Mouse (Mus musculus): ENCODE measurements around the gene Fam25c. TPM values are rescaled to one million over a fixed set of nuclear protein-coding genes. Genes with fewer than 3 reads are reported as not detected.

Gene Fam25c
- polyA plus RNA-seq, 1 experiment from 2014 or later = not detected

DNA sequence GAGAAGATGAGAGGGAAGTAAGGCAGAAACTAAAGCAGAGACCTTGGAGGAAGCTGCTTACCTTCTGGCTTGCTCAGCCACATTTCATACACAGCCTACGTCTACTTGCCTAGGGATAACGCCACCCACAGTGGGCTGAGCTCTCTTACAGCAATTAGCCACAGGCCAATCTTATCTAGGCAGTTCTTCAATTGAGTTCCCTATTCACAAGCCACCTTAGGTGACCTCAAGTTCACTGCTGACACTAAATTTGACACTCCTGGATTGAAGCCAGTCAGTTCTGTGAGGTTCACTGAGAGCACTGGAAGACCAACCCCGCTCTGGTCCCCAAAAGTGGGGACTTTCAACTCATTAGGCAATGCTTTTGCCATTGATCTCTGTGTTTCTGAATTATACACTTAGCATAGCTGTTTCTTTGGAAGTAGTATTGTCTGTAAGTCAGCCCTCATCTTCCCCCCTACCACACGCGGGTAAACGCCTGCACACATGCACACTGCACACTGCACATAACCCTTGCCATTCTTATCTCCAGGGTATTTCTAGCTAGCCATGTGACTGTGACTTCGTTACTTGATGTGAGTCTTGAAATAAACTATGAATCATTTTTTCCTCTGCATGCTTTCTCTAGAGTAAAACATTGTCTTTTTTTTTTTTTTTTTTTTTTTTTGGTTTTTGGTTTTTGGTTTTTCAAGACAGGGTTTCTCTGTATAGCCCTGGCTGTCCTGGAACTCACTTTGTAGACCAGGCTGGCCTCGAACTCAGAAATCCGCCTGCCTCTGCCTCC, 27.9 kb upstream of the Fam25c start:
- 93% methylated on average over 9 of the region's 9 CpGs for WGBS
- no peak overlapping the region for H3K4me2 ChIP-seq (ENCODE audit: low read length)

DNA sequence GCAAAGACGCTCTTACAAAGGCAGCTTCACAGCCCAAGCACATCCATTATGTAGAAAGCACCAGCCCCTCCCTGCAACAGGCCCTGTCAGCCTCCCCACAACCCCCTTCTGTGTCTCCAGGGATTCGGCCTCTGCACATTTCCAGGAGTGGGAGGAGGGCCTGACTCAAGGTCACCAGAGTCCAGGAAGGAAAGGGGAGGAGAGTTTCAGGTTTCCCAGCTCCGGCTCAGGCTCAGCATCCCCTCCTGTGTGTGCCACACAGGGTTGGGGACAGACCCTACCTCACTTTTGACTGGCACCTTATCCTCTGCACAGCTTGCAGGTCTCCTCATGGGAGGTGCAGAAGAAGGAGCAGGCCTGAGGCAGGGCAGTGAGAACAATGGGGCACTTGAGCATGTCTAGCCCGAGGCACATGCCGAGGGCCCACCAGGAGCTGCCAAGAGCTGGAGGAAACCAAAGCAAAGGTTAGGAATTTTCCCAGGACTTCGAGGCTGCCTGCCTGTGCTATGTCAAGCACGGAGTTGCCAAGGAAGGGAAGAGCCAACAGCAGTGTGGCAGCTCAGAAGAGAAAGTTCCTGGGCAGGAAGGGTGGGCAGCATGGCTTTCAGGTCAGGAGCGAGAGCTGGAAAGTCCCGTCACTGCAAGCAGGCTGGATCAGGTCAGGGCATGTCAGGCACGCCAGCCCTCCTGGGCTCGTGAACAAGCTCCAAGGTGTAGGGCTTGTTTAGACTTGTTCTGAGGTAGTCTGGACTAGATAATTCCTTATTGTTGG, 23.5 kb upstream of the Fam25c start:
- Histone ChIP-seq H3K4me2 (ENCODE audit: low read length) (peak overlapping the region; percentile 6; the same call in 1 of the 2 replicates), H3K4me3 (ENCODE audit: low read depth, low read length) (no peak overlapping the region), H3K27ac (ENCODE audit: low read depth) (peak overlapping the region; percentile 59), H3K9me3 (ENCODE audit: control insufficient read depth, low read length) (no peaks in the 10 kb centered on the region), H3K36me3 (ENCODE audit: control insufficient read depth, insufficient read depth, low read length) (no peaks in the 10 kb centered on the region), H3K9ac (ENCODE audit: low read length) (no peak overlapping the region), H3K27me3 (replicated peaks; ENCODE audit: control insufficient read depth, insufficient read depth, low read length) (no peaks in the 10 kb centered on the region), H3K4me1 (replicated peaks; ENCODE audit: control insufficient read depth, insufficient read depth, low read length) (peaks cover 22% of the 10 kb centered on the region)
- ATAC-seq (replicated peaks; ENCODE audit: low FRiP score, low TSS enrichment, low read depth) (peak; percentile 29), DNase-seq (ENCODE audit: low spot score) (no peak)
- 29% methylated on average over 11 of the region's 11 CpGs for WGBS

More for the DNA sequence above, 27.9 kb upstream of the Fam25c start:
- H3K36me3 ChIP-seq (ENCODE audit: control insufficient read depth, insufficient read depth, low read length) = no peaks in the 10 kb centered on the region
- H3K4me1 ChIP-seq (replicated peaks; ENCODE audit: control insufficient read depth, insufficient read depth, low read length) = peaks cover 10% of the 10 kb centered on the region
- H3K9ac ChIP-seq (ENCODE audit: low read length) = no peak overlapping the region
- no peak overlapping the region for H3K27ac ChIP-seq (ENCODE audit: low read depth)
- no peaks in the 10 kb centered on the region for H3K27me3 ChIP-seq (replicated peaks; ENCODE audit: control insufficient read depth, insufficient read depth, low read length)
- H3K9me3 ChIP-seq (ENCODE audit: control insufficient read depth, low read length) = no peaks in the 10 kb centered on the region
- DNase-seq (ENCODE audit: low spot score) = no peak
- no peak for ATAC-seq (replicated peaks; ENCODE audit: low FRiP score, low TSS enrichment, low read depth)
- no peak overlapping the region for H3K4me3 ChIP-seq (ENCODE audit: low read depth, low read length)

DNA sequence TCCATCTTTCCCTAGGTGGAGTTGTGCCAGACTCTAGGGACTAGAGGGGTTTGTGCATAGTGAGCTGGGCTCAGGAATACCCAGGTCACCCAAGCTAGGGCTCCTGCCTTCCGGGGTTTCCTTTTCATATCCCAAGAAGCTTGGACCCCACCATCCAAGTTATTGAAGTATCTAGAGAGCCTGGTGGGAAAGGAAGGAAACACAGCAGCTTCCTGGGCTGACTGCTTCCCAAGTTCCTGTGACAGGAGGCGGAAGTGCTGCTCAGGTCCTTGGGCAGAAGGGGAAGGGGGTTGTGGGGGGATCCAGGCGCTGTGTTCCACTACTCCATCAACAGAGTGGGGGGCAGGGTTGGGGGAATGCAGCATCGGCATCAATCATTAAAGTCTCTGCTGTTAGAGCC, 21.9 kb upstream of the Fam25c start:
- Histone ChIP-seq H3K9me3 (ENCODE audit: control insufficient read depth, low read length) (no peaks in the 10 kb centered on the region), H3K9ac (ENCODE audit: low read length) (no peak overlapping the region), H3K27me3 (replicated peaks; ENCODE audit: control insufficient read depth, insufficient read depth, low read length) (no peaks in the 10 kb centered on the region), H3K4me3 (ENCODE audit: low read depth, low read length) (no peak overlapping the region), H3K27ac (ENCODE audit: low read depth) (no peak overlapping the region), H3K4me2 (ENCODE audit: low read length) (peak overlapping the region; percentile 18; the same call in 1 of the 2 replicates), H3K36me3 (ENCODE audit: control insufficient read depth, insufficient read depth, low read length) (no peaks in the 10 kb centered on the region), H3K4me1 (replicated peaks; ENCODE audit: control insufficient read depth, insufficient read depth, low read length) (peaks cover 22% of the 10 kb centered on the region)
- ATAC-seq (replicated peaks; ENCODE audit: low FRiP score, low TSS enrichment, low read depth) (no peak), DNase-seq (ENCODE audit: low spot score) (no peak)
- 57% methylated on average over 4 of the region's 4 CpGs for WGBS

DNA sequence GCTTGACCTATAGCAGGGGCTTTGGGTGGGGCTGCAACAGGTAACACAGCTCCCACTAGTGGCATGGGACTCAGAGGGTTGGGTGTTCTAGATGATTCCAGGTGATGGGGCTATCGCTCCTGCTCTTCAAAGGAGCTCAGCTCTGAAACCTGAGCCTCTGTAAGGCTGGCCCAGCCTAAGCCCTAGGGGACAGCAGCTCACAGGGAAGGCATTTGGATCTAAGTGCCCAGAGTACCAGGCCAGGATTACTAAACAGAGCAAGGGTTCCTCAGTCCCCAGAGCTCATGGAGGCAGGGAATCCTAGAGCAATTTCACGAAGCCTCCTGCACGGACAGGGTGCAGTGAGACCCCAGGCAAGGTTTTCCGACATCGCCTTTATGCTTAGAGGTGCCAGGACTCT, 20.7 kb upstream of the Fam25c start:
- H3K9ac ChIP-seq (ENCODE audit: low read length) = no peak overlapping the region
- WGBS = 90% methylated on average over 5 of the region's 5 CpGs
- H3K4me2 ChIP-seq (ENCODE audit: low read length) = peak overlapping the region; percentile 18; the same call in 1 of the 2 replicates
- no peak for ATAC-seq (replicated peaks; ENCODE audit: low FRiP score, low TSS enrichment, low read depth)
- no peaks in the 10 kb centered on the region for H3K36me3 ChIP-seq (ENCODE audit: control insufficient read depth, insufficient read depth, low read length)
- H3K9me3 ChIP-seq (ENCODE audit: control insufficient read depth, low read length) = no peaks in the 10 kb centered on the region
- no peaks in the 10 kb centered on the region for H3K27me3 ChIP-seq (replicated peaks; ENCODE audit: control insufficient read depth, insufficient read depth, low read length)
- H3K4me1 ChIP-seq (replicated peaks; ENCODE audit: control insufficient read depth, insufficient read depth, low read length) = peaks cover 22% of the 10 kb centered on the region
- H3K27ac ChIP-seq (ENCODE audit: low read depth) = no peak overlapping the region
- DNase-seq (ENCODE audit: low spot score) = no peak
- no peak overlapping the region for H3K4me3 ChIP-seq (ENCODE audit: low read depth, low read length)

DNA sequence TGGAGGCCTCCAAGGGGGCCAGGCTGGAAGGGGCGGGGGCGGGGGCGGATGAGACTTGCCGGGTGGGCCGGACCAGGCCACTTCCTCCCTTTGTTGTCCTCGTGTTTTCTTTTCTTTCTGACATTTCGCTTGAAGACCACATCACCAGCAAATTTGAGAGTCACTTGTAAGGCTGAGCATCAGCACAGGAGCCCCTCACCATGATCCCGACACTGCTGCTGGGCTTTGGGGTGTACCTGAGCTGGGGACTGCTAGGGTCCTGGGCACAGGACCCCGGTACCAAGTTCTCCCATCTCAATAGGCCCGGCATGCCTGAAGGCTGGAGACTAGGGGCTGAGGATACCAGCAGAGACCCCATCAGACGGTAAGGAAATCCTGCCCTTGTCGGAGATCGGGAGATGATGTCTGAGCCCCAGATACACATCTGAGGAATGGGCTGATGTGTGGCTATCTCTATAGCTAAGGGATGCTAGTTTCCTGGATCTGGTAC, 20.2 kb upstream of the Fam25c start, which contains the start of gene Mmrn2:
Mmrn2 (plus strand) TSS at position 51 of the 490 bp plus-strand sequence.
- Histone ChIP-seq H3K27me3 (replicated peaks; ENCODE audit: control insufficient read depth, insufficient read depth, low read length) (no peaks in the 10 kb centered on the region), H3K9ac (ENCODE audit: low read length) (no peak within 1 kb of the TSS), H3K36me3 (ENCODE audit: control insufficient read depth, insufficient read depth, low read length) (no peaks in the 10 kb centered on the region), H3K4me2 (ENCODE audit: low read length) (peak within 1 kb of the TSS; percentile 18; the same call in 1 of the 2 replicates), H3K4me1 (replicated peaks; ENCODE audit: control insufficient read depth, insufficient read depth, low read length) (peaks cover 22% of the 10 kb centered on the region), H3K4me3 (ENCODE audit: low read depth, low read length) (no peak within 1 kb of the TSS), H3K9me3 (ENCODE audit: control insufficient read depth, low read length) (no peaks in the 10 kb centered on the region), H3K27ac (ENCODE audit: low read depth) (no peak within 1 kb of the TSS)
- 79% methylated on average over 13 of the region's 13 CpGs for WGBS
- ATAC-seq (replicated peaks; ENCODE audit: low FRiP score, low TSS enrichment, low read depth) (no peak), DNase-seq (ENCODE audit: low spot score) (no peak)

DNA sequence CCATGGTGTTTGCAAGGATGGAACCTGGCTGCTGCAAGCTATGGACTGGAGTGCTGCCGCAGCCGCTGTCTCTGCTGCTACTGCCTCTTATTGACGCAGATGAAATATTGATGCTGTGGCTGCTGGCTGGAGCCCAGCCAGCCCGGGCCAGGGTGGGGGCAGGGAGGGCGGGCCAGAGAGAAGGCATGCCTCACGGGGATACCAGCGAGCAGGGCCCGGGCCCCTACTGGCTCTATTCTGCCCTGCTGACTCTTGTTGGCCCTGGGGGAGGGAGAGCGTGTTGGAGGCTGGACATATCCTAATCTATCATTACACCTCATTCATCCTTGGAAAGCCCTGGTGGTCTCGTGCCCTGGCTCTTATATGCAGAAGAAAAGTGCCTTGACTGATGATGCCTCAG, 19.3 kb upstream of the Fam25c start, which contains the start of gene Sncg:
Sncg (minus strand) TSS at position 213 of the 400 bp plus-strand sequence.
- 0 out of 2 replicates have a peak within 1 kb of the TSS, but pooled peaks have one; percentile 4 for H3K4me2 ChIP-seq (ENCODE audit: low read length)

DNA sequence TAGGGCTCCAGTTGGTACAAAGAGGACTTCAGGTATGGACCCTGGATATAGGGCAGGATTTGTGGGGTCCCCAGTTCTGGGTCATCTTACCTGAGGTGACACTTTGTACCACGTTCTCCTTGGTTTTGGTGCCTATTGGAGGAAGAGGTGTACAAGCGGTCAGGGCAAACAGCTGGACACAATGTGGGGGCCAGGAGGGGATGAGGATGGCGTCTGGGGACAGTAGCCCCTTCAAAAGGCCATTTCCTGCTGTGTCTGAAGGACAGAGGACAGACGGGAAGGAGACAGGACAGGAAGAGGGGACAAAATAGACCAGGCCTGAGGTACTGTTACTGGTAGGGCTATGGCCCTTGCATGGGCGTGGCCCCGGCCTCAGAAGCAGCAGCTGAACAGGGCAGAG, 18.3 kb upstream of the Fam25c start:
- no peak overlapping the region for H3K4me3 ChIP-seq (ENCODE audit: low read depth, low read length)
- H3K9me3 ChIP-seq (ENCODE audit: control insufficient read depth, low read length) = no peaks in the 10 kb centered on the region
- no peak overlapping the region for H3K27ac ChIP-seq (ENCODE audit: low read depth)
- peaks cover 16% of the 10 kb centered on the region for H3K4me1 ChIP-seq (replicated peaks; ENCODE audit: control insufficient read depth, insufficient read depth, low read length)
- H3K9ac ChIP-seq (ENCODE audit: low read length) = no peak overlapping the region
- WGBS = 83% methylated on average over 6 of the region's 6 CpGs
- H3K36me3 ChIP-seq (ENCODE audit: control insufficient read depth, insufficient read depth, low read length) = no peaks in the 10 kb centered on the region
- DNase-seq (ENCODE audit: low spot score) (no peak), ATAC-seq (replicated peaks; ENCODE audit: low FRiP score, low TSS enrichment, low read depth) (no peak)
- no peaks in the 10 kb centered on the region for H3K27me3 ChIP-seq (replicated peaks; ENCODE audit: control insufficient read depth, insufficient read depth, low read length)
- no peak overlapping the region for H3K4me2 ChIP-seq (ENCODE audit: low read length)

More for the DNA sequence above, 19.3 kb upstream of the Fam25c start, which contains the start of gene Sncg:
- 17% methylated on average over 10 of the region's 10 CpGs for WGBS
- Histone ChIP-seq H3K9ac (ENCODE audit: low read length) (no peak within 1 kb of the TSS), H3K4me3 (ENCODE audit: low read depth, low read length) (no peak within 1 kb of the TSS), H3K9me3 (ENCODE audit: control insufficient read depth, low read length) (no peaks in the 10 kb centered on the region), H3K27me3 (replicated peaks; ENCODE audit: control insufficient read depth, insufficient read depth, low read length) (no peaks in the 10 kb centered on the region), H3K36me3 (ENCODE audit: control insufficient read depth, insufficient read depth, low read length) (no peaks in the 10 kb centered on the region), H3K27ac (ENCODE audit: low read depth) (no peak within 1 kb of the TSS), H3K4me1 (replicated peaks; ENCODE audit: control insufficient read depth, insufficient read depth, low read length) (peaks cover 22% of the 10 kb centered on the region)
- ATAC-seq (replicated peaks; ENCODE audit: low FRiP score, low TSS enrichment, low read depth) = no peak
- DNase-seq (ENCODE audit: low spot score) = peak; percentile 59

DNA sequence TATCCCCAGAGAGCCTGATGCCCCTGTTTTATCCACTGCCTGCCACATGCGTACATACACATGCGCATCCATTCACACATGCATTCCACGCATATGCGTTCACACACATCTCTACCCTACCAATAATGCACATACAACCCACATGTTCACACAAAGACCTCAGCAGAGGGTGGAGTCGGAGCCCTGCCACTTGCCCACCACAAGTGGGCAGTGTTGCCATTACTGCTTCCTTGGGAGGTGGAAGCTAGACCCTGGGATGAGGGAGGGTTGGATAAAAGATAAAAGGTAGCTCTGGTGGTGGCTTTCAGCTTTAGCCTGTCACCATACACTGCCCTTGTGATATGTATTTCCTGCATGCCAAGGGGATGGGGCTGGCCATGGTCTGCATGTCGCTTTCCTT, 17.4 kb upstream of the Fam25c start:
- peaks cover 11% of the 10 kb centered on the region for H3K4me1 ChIP-seq (replicated peaks; ENCODE audit: control insufficient read depth, insufficient read depth, low read length)
- H3K36me3 ChIP-seq (ENCODE audit: control insufficient read depth, insufficient read depth, low read length) = no peaks in the 10 kb centered on the region
- ATAC-seq (replicated peaks; ENCODE audit: low FRiP score, low TSS enrichment, low read depth) (no peak), DNase-seq (ENCODE audit: low spot score) (no peak)
- no peak overlapping the region for H3K4me3 ChIP-seq (ENCODE audit: low read depth, low read length)
- H3K9me3 ChIP-seq (ENCODE audit: control insufficient read depth, low read length) = no peaks in the 10 kb centered on the region
- 87% methylated on average over 6 of the region's 6 CpGs for WGBS
- no peak overlapping the region for H3K27ac ChIP-seq (ENCODE audit: low read depth)
- no peak overlapping the region for H3K4me2 ChIP-seq (ENCODE audit: low read length)
- H3K27me3 ChIP-seq (replicated peaks; ENCODE audit: control insufficient read depth, insufficient read depth, low read length) = no peaks in the 10 kb centered on the region
- H3K9ac ChIP-seq (ENCODE audit: low read length) = no peak overlapping the region
